Mouse (Mus musculus) limb, embryonic 12.5 days (tissue): ENCODE results near the gene Lhcgr. TPM values are rescaled to one million over a fixed set of nuclear protein-coding genes. Genes with fewer than 3 reads are reported as not detected.

Experiments used
- ATAC-seq: fragments of 200-750 bp; cut with Nextera tagmentation; 2 replicates; pipeline ENCODE4 v1.8.0; 2017; ENCODE audit warnings: low read depth, moderate TSS enrichment; ENCODE audit not compliant: insufficient number of reproducible peaks, insufficient read depth, low FRiP score, low TSS enrichment
- H3K27ac ChIP-seq: fragments of 300-500 bp; sonication (generic); 2 replicates; pipeline ENCODE4 v1.5.1; 2016; ENCODE audit warnings: mild to moderate bottlenecking, moderate library complexity
- H3K27me3 ChIP-seq: fragments of 300-500 bp; sonication (generic); 2 replicates; pipeline ENCODE4 v1.6.1; 2016; ENCODE audit warnings: mild to moderate bottlenecking, moderate library complexity
- H3K36me3 ChIP-seq: fragments of 300-500 bp; sonication (generic); 2 replicates; pipeline ENCODE4 v1.6.1; 2016; ENCODE audit warnings: mild to moderate bottlenecking, moderate library complexity
- H3K4me1 ChIP-seq: fragments of 300-500 bp; sonication (generic); replicated peaks from 2 replicates; pipeline ENCODE4 v1.6.1; 2016
- H3K4me2 ChIP-seq: fragments of 300-500 bp; sonication (generic); 2 replicates; pipeline ENCODE4 v1.6.1; 2016; ENCODE audit warnings: mild to moderate bottlenecking, moderate library complexity
- H3K4me3 ChIP-seq: fragments of 300-500 bp; sonication (generic); replicated peaks from 2 replicates; pipeline ENCODE4 v1.5.1; 2016; ENCODE audit warnings: mild to moderate bottlenecking
- H3K9ac ChIP-seq: fragments of 300-500 bp; sonication (generic); replicated peaks from 2 replicates; pipeline ENCODE4 v1.6.1; 2016; ENCODE audit warnings: mild to moderate bottlenecking, moderate library complexity
- H3K9me3 ChIP-seq: fragments of 300-500 bp; sonication (generic); 2 replicates; pipeline ENCODE4 v1.6.1; 2016; ENCODE audit warnings: mild to moderate bottlenecking, moderate library complexity
- WGBS: fragments of 180-500 bp; shearing (Covaris S2); methylation state at CpG from one replicate; pipeline ENCODE4 v1.1.7; 2016; 5-methylcytosine and 5-hydroxymethylcytosine counted together
- polyA plus RNA-seq: library from polyadenylated mRNA; unstranded; fragments of >200 nt; fragmentation: Nextera tagmentation; extraction: Ambion mirVana; gene quantifications from 2 replicates; pipeline ENCODE4 v1.2.1, GENCODE M21; 2016

Lhcgr gene
- polyA plus RNA-seq, 1 experiment from 2014 or later, result 0.35 TPM

DNA sequence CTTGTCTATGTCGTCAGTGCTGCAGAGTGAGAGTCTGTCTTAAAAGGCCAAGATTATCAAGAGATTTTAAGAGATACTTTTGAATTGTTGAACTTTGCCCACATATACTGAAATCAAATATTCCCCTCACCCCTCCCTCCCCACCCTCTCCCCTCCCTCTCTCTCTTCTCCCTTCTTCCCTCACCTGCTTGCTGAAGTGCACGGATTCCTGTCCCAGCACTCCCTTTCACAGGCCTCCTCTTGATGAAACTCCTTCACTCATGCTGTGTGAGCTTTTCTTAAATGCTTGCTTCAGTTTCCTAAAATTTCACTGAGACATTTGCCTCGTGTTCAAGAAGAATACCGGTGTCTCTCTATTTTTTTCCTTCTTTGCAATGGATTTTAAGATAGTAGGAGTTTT is 88.7 kb downstream of the Lhcgr start:
- H3K9ac ChIP-seq, result no peak overlapping the region
- H3K9me3 ChIP-seq, result no peaks in the 10 kb centered on the region
- no peak for ATAC-seq
- H3K27ac ChIP-seq, result no peak overlapping the region
- no peaks in the 10 kb centered on the region for H3K27me3 ChIP-seq
- H3K4me2 ChIP-seq, result no peak overlapping the region
- no peaks in the 10 kb centered on the region for H3K4me1 ChIP-seq
- 47% methylated on average over 4 of the region's 4 CpGs for WGBS
- no peaks in the 10 kb centered on the region for H3K36me3 ChIP-seq
- no peak overlapping the region for H3K4me3 ChIP-seq

DNA sequence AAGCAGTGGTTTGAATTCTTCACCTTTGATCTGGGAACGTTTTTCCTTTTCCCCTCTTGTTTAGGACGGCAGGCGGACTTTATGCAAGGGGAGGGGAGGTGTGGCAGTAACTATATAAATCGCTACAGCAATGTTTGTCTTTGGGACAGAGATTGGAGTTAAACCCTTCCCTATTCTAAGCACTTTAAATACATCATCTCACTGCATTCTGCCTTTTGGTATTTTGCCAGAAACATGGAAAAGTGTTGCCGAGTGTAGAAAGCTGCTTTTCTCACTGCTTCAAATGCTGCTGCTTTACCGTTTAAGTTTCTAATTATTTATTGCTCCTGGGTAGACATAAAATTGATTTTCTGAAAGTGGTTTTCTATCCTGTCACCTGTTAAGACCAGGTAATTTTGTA is 89.4 kb downstream of the Lhcgr start:
- H3K9me3 ChIP-seq, result no peaks in the 10 kb centered on the region
- 24% methylated on average over 6 of the region's 6 CpGs for WGBS
- H3K4me3 ChIP-seq, result no peak overlapping the region
- peaks cover under 1% of the 10 kb centered on the region; the same call in 1 of the 2 replicates for H3K4me1 ChIP-seq
- ATAC-seq, result no peak
- no peak overlapping the region for H3K4me2 ChIP-seq
- H3K27ac ChIP-seq, result no peak overlapping the region
- no peaks in the 10 kb centered on the region for H3K36me3 ChIP-seq
- no peak overlapping the region for H3K9ac ChIP-seq
- no peaks in the 10 kb centered on the region for H3K27me3 ChIP-seq

- Histone ChIP-seq H3K27me3 (no peaks in the 10 kb centered on the region), H3K9me3 (no peaks in the 10 kb centered on the region), H3K4me2 (no peak overlapping the region), H3K4me1 (peaks cover 9% of the 10 kb centered on the region), H3K27ac (no peak overlapping the region), H3K36me3 (no peaks in the 10 kb centered on the region), H3K9ac (no peak overlapping the region), H3K4me3 (no peak overlapping the region)
- ATAC-seq, result no peak
Observed at GRCm38 (mm10) chr17:88700901-88701300, 90.9 kb downstream of the Lhcgr start.

DNA sequence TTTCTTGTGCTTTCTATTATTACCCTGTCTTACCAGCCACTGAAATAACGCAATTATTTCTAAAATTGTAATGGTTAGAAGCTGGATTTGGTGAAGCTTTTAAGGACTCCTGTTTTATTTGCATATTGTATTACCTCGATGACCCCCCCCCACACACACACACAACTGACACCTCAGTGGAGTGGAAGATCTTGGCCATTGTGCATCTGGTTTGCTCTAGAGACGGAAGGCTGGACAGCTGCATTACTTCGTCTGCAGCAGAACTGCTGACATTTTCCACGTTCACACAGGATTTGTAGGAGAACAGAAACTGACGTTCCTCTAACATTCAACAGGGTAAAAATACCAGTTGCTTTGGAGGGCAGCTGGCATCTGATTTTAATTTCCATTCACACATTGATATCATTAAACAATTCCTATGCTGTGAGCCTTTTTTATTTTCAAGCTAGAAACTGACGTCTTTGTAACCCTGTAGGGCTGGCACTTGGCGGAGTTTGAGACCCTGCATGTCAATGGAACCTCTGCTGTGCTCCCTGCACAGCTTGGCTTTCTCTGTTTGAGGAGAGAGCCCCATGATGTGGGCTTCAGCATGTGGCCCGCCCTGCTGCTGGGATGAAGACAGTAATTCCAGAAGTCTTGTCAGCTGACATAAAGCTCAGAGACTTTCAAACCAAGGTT is 95.0 kb downstream of the Lhcgr start:
- Histone ChIP-seq H3K9me3 (no peaks in the 10 kb centered on the region), H3K4me2 (0 out of 2 replicates have a peak overlapping the region, but pooled peaks have one; percentile 17), H3K36me3 (no peaks in the 10 kb centered on the region), H3K27me3 (no peaks in the 10 kb centered on the region), H3K4me1 (peaks cover 9% of the 10 kb centered on the region), H3K27ac (peak overlapping the region; percentile 41; the same call in 1 of the 2 replicates), H3K9ac (no peak overlapping the region), H3K4me3 (no peak overlapping the region)
- ATAC-seq, result no peak
- 46% methylated on average over 9 of the region's 9 CpGs for WGBS

GRCm38 (mm10) chr17:88688226-88688625 is 103.6 kb downstream of the Lhcgr start:
- no peak overlapping the region for H3K27ac ChIP-seq
- no peak overlapping the region for H3K4me2 ChIP-seq
- no peaks in the 10 kb centered on the region for H3K9me3 ChIP-seq
- H3K4me3 ChIP-seq, result no peak overlapping the region
- H3K9ac ChIP-seq, result no peak overlapping the region
- no peak for ATAC-seq
- WGBS, result 46% methylated on average over 11 of the region's 11 CpGs
- H3K27me3 ChIP-seq, result no peaks in the 10 kb centered on the region
- H3K36me3 ChIP-seq, result no peaks in the 10 kb centered on the region
- H3K4me1 ChIP-seq, result no peaks in the 10 kb centered on the region; the same call in 1 of the 2 replicates

DNA sequence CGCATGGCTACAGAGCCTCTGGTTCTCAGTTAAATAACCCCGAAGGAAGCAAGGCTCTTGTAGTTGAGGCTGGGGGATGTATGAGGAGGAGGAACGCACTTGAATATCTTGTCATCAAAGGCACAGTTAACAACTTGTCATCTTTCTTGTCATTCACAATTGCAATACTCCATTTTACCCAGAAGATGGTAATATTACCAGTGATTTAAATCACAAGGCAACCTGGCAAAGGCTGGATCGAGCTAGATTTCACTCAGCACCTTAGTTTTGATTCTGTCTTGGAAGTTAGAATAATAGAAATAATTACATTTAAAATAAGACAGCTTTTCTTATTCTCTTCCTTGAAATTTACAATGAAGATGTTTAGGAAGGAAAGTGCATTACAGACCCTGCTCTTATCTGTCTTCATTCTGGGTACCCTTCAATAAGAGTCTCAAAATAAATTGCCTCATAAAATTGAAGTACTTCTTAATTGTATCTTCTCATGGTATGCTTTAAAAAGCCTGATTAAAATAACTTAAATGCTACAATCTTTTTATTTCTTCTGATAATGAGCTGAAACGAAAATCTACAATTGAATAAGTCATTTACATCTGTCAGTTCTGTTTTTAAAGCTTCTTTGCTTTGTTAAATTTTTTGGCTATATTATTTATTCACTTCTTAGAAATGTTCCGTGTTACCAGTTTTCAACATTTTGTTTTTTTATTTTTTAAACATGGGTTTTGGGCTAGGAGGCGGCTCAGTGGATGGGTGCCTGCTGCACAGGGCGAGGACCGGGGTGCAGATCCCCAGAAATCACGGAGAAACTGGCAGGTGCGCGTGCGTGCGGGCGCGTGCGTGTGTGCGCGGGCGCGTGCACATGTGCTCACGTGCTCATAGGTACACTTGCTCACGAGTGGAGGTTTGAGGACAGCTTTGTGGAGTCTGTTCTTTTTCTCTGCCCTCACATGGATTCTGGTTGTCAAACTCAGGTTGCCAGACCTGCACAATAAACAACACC is 116.2 kb downstream of the Lhcgr start:
- 92% methylated on average over 23 of the region's 23 CpGs for WGBS
- Histone ChIP-seq H3K36me3 (no peaks in the 10 kb centered on the region), H3K27ac (no peak overlapping the region), H3K9ac (no peak overlapping the region), H3K9me3 (no peaks in the 10 kb centered on the region), H3K4me2 (no peak overlapping the region), H3K27me3 (no peaks in the 10 kb centered on the region), H3K4me1 (peaks cover 8% of the 10 kb centered on the region), H3K4me3 (no peak overlapping the region)
- ATAC-seq, result no peak

GRCm38 (mm10) chr17:88670800-88671199 is 121.0 kb downstream of the Lhcgr start:
- no peaks in the 10 kb centered on the region for H3K9me3 ChIP-seq
- H3K9ac ChIP-seq, result no peak overlapping the region
- ATAC-seq, result peak; percentile 67
- H3K27ac ChIP-seq, result peak overlapping the region; percentile 47
- WGBS, result 22% methylated on average over 4 of the region's 4 CpGs
- H3K27me3 ChIP-seq, result no peaks in the 10 kb centered on the region
- no peak overlapping the region for H3K4me2 ChIP-seq
- H3K4me1 ChIP-seq, result peaks cover 19% of the 10 kb centered on the region
- no peak overlapping the region for H3K4me3 ChIP-seq
- no peaks in the 10 kb centered on the region for H3K36me3 ChIP-seq

DNA sequence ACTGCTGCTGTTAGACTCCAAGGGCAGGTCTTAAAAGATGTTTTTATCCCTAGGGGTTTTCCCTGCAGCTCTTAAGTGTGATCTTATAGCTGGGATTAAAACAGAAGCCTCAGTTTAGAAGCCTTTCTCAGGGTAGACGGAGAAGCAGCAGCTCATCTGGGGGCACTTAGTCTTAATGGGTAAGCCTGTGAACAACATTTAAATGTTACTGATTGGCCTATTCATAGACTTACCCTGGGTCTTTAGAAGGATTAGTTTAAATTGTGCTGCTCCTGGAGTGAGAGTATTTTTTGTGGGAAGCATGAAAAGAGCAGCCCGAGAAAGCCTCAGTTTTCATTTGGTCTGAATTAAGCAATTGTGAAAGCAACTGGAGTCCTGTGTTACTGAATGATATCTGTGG is 121.9 kb downstream of the Lhcgr start:
- H3K4me1 ChIP-seq, result peaks cover 19% of the 10 kb centered on the region
- peak overlapping the region; percentile 47; the same call in 1 of the 2 replicates for H3K27ac ChIP-seq
- no peak overlapping the region for H3K4me3 ChIP-seq
- H3K4me2 ChIP-seq, result no peak overlapping the region
- no peaks in the 10 kb centered on the region for H3K36me3 ChIP-seq
- ATAC-seq, result no peak
- WGBS, result 16% methylated on average over 2 of the region's 2 CpGs
- 0 out of 2 replicates have a peak, but pooled peaks cover 3% of the 10 kb centered on the region for H3K27me3 ChIP-seq
- no peak overlapping the region for H3K9ac ChIP-seq
- no peaks in the 10 kb centered on the region for H3K9me3 ChIP-seq

- 0 out of 2 replicates have a peak, but pooled peaks cover 6% of the 10 kb centered on the region for H3K27me3 ChIP-seq
- peak; percentile 20; the same call in 1 of the 2 replicates for ATAC-seq
- no peak within 1 kb of the TSS for H3K27ac ChIP-seq
- no peak within 1 kb of the TSS for H3K9ac ChIP-seq
- H3K36me3 ChIP-seq, result no peaks in the 10 kb centered on the region
- peaks cover 23% of the 10 kb centered on the region for H3K4me1 ChIP-seq
- H3K9me3 ChIP-seq, result no peaks in the 10 kb centered on the region
- WGBS, result 32% methylated on average over 21 of the region's 21 CpGs
- peak within 1 kb of the TSS; percentile 44 for H3K4me2 ChIP-seq
- H3K4me3 ChIP-seq, result 0 out of 2 replicates have a peak within 1 kb of the TSS, but pooled peaks have one; percentile 6
Observed at GRCm38 (mm10) chr17:88668452-88668851, 123.3 kb downstream of the Lhcgr start, which contains the start of gene Gtf2a1l. TSS of gene Gtf2a1l (plus strand) at chr17:88668660.
